Mouse (Mus musculus) liver, embryonic 16.5 days (tissue): ENCODE measurements around the gene Col5a2. TPM values are rescaled to one million over a fixed set of nuclear protein-coding genes. Genes with fewer than 3 reads are reported as not detected.

Experiments
- ATAC-seq: fragments of 200-750 bp; cut with Nextera tagmentation; 2 replicates; pipeline ENCODE4 v1.8.0; 2017; ENCODE audit warnings: low read depth, mild to moderate bottlenecking, moderate number of reproducible peaks, moderate library complexity
- H3K27ac ChIP-seq: fragments of 300-500 bp; sonication (generic); 2 replicates; pipeline ENCODE4 v1.5.1; 2014; ENCODE audit warnings: mild to moderate bottlenecking, low read length
- H3K27me3 ChIP-seq: fragments of 300-500 bp; sonication (generic); 2 replicates; pipeline ENCODE4 v1.6.1; 2014; ENCODE audit warnings: low read depth, low read length, mixed read lengths; ENCODE audit not compliant: control insufficient read depth, insufficient read depth
- H3K36me3 ChIP-seq: fragments of 300-500 bp; sonication (generic); 2 replicates; pipeline ENCODE4 v1.6.1; 2014; ENCODE audit warnings: mild to moderate bottlenecking; ENCODE audit not compliant: control insufficient read depth, insufficient read depth
- H3K4me1 ChIP-seq: fragments of 300-500 bp; sonication (generic); 2 replicates; pipeline ENCODE4 v1.6.1; 2014; ENCODE audit warnings: low read depth, low read length, mixed read lengths; ENCODE audit not compliant: control insufficient read depth
- H3K4me2 ChIP-seq: fragments of 300-500 bp; sonication (generic); 2 replicates; pipeline ENCODE4 v1.6.1; 2014; ENCODE audit warnings: low read depth, low read length, mixed read lengths
- H3K4me3 ChIP-seq: fragments of 300-500 bp; sonication (generic); 2 replicates; pipeline ENCODE4 v1.5.1; 2014; ENCODE audit warnings: low read depth, mild to moderate bottlenecking, low read length
- H3K9ac ChIP-seq: fragments of 300-500 bp; sonication (generic); 2 replicates; pipeline ENCODE4 v1.6.1; 2014; ENCODE audit warnings: low read depth, low read length
- H3K9me3 ChIP-seq: fragments of 300-500 bp; sonication (generic); replicated peaks from 2 replicates; pipeline ENCODE4 v1.6.1; 2016; ENCODE audit warnings: low read length; ENCODE audit not compliant: control insufficient read depth
- WGBS: fragments of 180-500 bp; shearing (Covaris S2); extraction: QIAGEN DNeasy Blood & Tissue Kit; methylation state at CpG from one replicate; pipeline ENCODE4 v1.1.7; 2014; ENCODE audit not compliant: insufficient replicate concordance; 5-methylcytosine and 5-hydroxymethylcytosine counted together
- polyA plus RNA-seq: library from polyadenylated mRNA; unstranded; fragments of >200 nt; fragmentation: Nextera tagmentation; extraction: Ambion mirVana; gene quantifications from 2 replicates; pipeline ENCODE4 v1.2.1, GENCODE M21; 2015

The Col5a2 gene
- polyA plus RNA-seq, 1 experiment from 2014 or later = 6.9 TPM

GRCm38 (mm10) chr1:45501437-45501836 is 1.6 kb downstream of the Col5a2 start:
- H3K9ac ChIP-seq = no peak overlapping the region
- no peak overlapping the region for H3K27ac ChIP-seq

GRCm38 (mm10) chr1:45500456-45500855 is 2.6 kb downstream of the Col5a2 start:
- Histone ChIP-seq H3K27ac (no peak overlapping the region), H3K9me3 (no peaks in the 10 kb centered on the region), H3K4me1 (no peaks in the 10 kb centered on the region), H3K9ac (no peak overlapping the region), H3K4me3 (no peak overlapping the region), H3K27me3 (no peaks in the 10 kb centered on the region; the same call in none of the 2 replicates), H3K4me2 (no peak overlapping the region), H3K36me3 (no peaks in the 10 kb centered on the region)
- WGBS = 70% methylated on average over 6 of the region's 6 CpGs
- ATAC-seq = no peak

More at GRCm38 (mm10) chr1:45501437-45501836, 1.6 kb downstream of the Col5a2 start:
- no peaks in the 10 kb centered on the region for H3K4me1 ChIP-seq
- H3K4me2 ChIP-seq = no peak overlapping the region
- no peaks in the 10 kb centered on the region for H3K9me3 ChIP-seq
- H3K27me3 ChIP-seq = no peaks in the 10 kb centered on the region; the same call in none of the 2 replicates
- WGBS = 48% methylated on average over 6 of the region's 6 CpGs
- no peak for ATAC-seq
- no peaks in the 10 kb centered on the region for H3K36me3 ChIP-seq
- no peak overlapping the region for H3K4me3 ChIP-seq

- Histone ChIP-seq H3K27me3 (no peaks in the 10 kb centered on the region), H3K9me3 (no peaks in the 10 kb centered on the region), H3K9ac (no peak overlapping the region), H3K27ac (no peak overlapping the region), H3K4me2 (no peak overlapping the region), H3K4me1 (no peaks in the 10 kb centered on the region), H3K4me3 (no peak overlapping the region), H3K36me3 (no peaks in the 10 kb centered on the region)
- no peak for ATAC-seq
- 46% methylated on average over 2 of the region's 2 CpGs for WGBS
These were observed 8.1 kb downstream of the Col5a2 start for GRCm38 (mm10) chr1:45495025-45495424.

GRCm38 (mm10) chr1:45492130-45492723 is 10.9 kb downstream of the Col5a2 start:
- H3K9ac ChIP-seq = no peak overlapping the region
- no peak for ATAC-seq
- H3K4me3 ChIP-seq = no peak overlapping the region
- no peaks in the 10 kb centered on the region for H3K36me3 ChIP-seq
- WGBS = 62% methylated on average over 4 of the region's 4 CpGs
- H3K9me3 ChIP-seq = no peaks in the 10 kb centered on the region
- H3K4me2 ChIP-seq = no peak overlapping the region
- H3K4me1 ChIP-seq = no peaks in the 10 kb centered on the region
- no peak overlapping the region for H3K27ac ChIP-seq
- no peaks in the 10 kb centered on the region for H3K27me3 ChIP-seq

- Histone ChIP-seq H3K36me3 (no peaks in the 10 kb centered on the region), H3K9ac (no peak overlapping the region), H3K4me2 (no peak overlapping the region), H3K4me1 (no peaks in the 10 kb centered on the region), H3K4me3 (no peak overlapping the region), H3K27me3 (no peaks in the 10 kb centered on the region), H3K9me3 (no peaks in the 10 kb centered on the region), H3K27ac (no peak overlapping the region)
- no peak for ATAC-seq
- WGBS = 76% methylated on average over 1 of the region's 1 CpGs
These were observed 12.6 kb downstream of the Col5a2 start for GRCm38 (mm10) chr1:45490451-45490850.

- WGBS = 52% methylated on average over 1 of the region's 1 CpGs
- H3K9me3 ChIP-seq = no peaks in the 10 kb centered on the region
- H3K27me3 ChIP-seq = no peaks in the 10 kb centered on the region
- no peak overlapping the region for H3K4me2 ChIP-seq
- no peaks in the 10 kb centered on the region for H3K4me1 ChIP-seq
- no peaks in the 10 kb centered on the region for H3K36me3 ChIP-seq
- no peak overlapping the region for H3K9ac ChIP-seq
- H3K27ac ChIP-seq = no peak overlapping the region
- no peak for ATAC-seq
- no peak overlapping the region for H3K4me3 ChIP-seq
These were observed 14.8 kb downstream of the Col5a2 start for GRCm38 (mm10) chr1:45488291-45488690.

- H3K9me3 ChIP-seq = no peaks in the 10 kb centered on the region
- H3K4me1 ChIP-seq = no peaks in the 10 kb centered on the region
- H3K4me3 ChIP-seq = no peak overlapping the region
- no peak overlapping the region for H3K9ac ChIP-seq
- no peak overlapping the region for H3K27ac ChIP-seq
- no peaks in the 10 kb centered on the region for H3K36me3 ChIP-seq
- no peak overlapping the region for H3K4me2 ChIP-seq
- no peaks in the 10 kb centered on the region for H3K27me3 ChIP-seq
- ATAC-seq = no peak
- 70% methylated on average over 4 of the region's 4 CpGs for WGBS
These were observed 20.1 kb downstream of the Col5a2 start for GRCm38 (mm10) chr1:45483001-45483400.

GRCm38 (mm10) chr1:45481876-45482275 is 21.2 kb downstream of the Col5a2 start:
- H3K27ac ChIP-seq = no peak overlapping the region
- no peak overlapping the region for H3K9ac ChIP-seq
- WGBS = 54% methylated on average over 1 of the region's 1 CpGs

GRCm38 (mm10) chr1:45479087-45479486 is 24.0 kb downstream of the Col5a2 start:
- Histone ChIP-seq H3K4me2 (no peak overlapping the region), H3K9ac (no peak overlapping the region), H3K27me3 (no peaks in the 10 kb centered on the region), H3K27ac (no peak overlapping the region), H3K36me3 (no peaks in the 10 kb centered on the region), H3K4me3 (no peak overlapping the region), H3K4me1 (no peaks in the 10 kb centered on the region), H3K9me3 (no peaks in the 10 kb centered on the region)
- ATAC-seq = no peak

More at GRCm38 (mm10) chr1:45481876-45482275, 21.2 kb downstream of the Col5a2 start:
- Histone ChIP-seq H3K4me3 (no peak overlapping the region), H3K4me2 (no peak overlapping the region), H3K36me3 (no peaks in the 10 kb centered on the region), H3K9me3 (no peaks in the 10 kb centered on the region), H3K4me1 (no peaks in the 10 kb centered on the region), H3K27me3 (no peaks in the 10 kb centered on the region)
- no peak for ATAC-seq
